20 mouse cellular contexts compared by ENCODE assay signal in genomic region chr12:91965937-91966336, GRCm38 (mm10).
DNase-seq lines count a peak whose midpoint lies in the region; ATAC-seq lines count a peak whose summit lies in the region.
"Had no signal": no experiment of that assay in that cellular context is flagged by ENCODE, and none has a peak within 500 bp of the region (broad histone marks: within the 10 kb centered on the region; RNA-seq: fewer than 3 reads in every experiment).

No protein-coding gene starts in this region.

- no peak for ATAC-seq in heart, embryonic 12.5 days (ENCODE audit: insufficient number of reproducible peaks, low FRiP score)
- peak; percentile 79 for ATAC-seq in lung, embryonic 16.5 days (ENCODE audit: low read depth)
- ATAC-seq: activated CD4-positive, CD25-positive, alpha-beta regulatory T cell, adult 4 months; forebrain, embryonic 13.5 days; forebrain, postnatal 0 days; Patski had no signal

- H3K9me3 ChIP-seq in heart, embryonic 12.5 days (replicated peaks) = no peaks in the 10 kb centered on the region
- no peaks in the 10 kb centered on the region for H3K9me3 ChIP-seq in lung, embryonic 16.5 days (ENCODE audit: control insufficient read depth, low read length)
- H3K9me3 ChIP-seq: embryonic facial prominence, embryonic 13.5 days; forebrain, embryonic 13.5 days; heart, embryonic 15.5 days; hindbrain, embryonic 15.5 days had no signal

- no peaks in the 10 kb centered on the region for H3K36me3 ChIP-seq in heart, embryonic 12.5 days
- H3K36me3 ChIP-seq in lung, embryonic 16.5 days (ENCODE audit: control insufficient read depth, insufficient read depth, low read length) = no peaks in the 10 kb centered on the region
- H3K36me3 ChIP-seq: embryonic facial prominence, embryonic 13.5 days; heart, embryonic 15.5 days; hindbrain, embryonic 15.5 days had no signal

- H3K4me3 ChIP-seq in heart, embryonic 12.5 days = no peak overlapping the region
- no peak overlapping the region for H3K4me3 ChIP-seq in lung, embryonic 16.5 days (ENCODE audit: low read length)
- H3K4me3 ChIP-seq: embryonic facial prominence, embryonic 13.5 days; forebrain, embryonic 13.5 days; heart, embryonic 15.5 days; hindbrain, embryonic 15.5 days had no signal

- no peaks in the 10 kb centered on the region for H3K27me3 ChIP-seq in heart, embryonic 12.5 days (replicated peaks)
- no peaks in the 10 kb centered on the region for H3K27me3 ChIP-seq in lung, embryonic 16.5 days (ENCODE audit: control insufficient read depth, insufficient read depth, low read depth, low read length)
- H3K27me3 ChIP-seq: CH12.LX; embryonic facial prominence, embryonic 13.5 days; forebrain, embryonic 13.5 days; heart, embryonic 15.5 days; hindbrain, embryonic 15.5 days; Patski had no signal

- DNase-seq in heart, postnatal 10 days = peak; percentile 2
- no peak for DNase-seq in lung, postnatal 14 days
- DNase-seq in lung, postnatal 25 days (ENCODE audit: low spot score) = peak; percentile 42
- DNase-seq in gastrocnemius, postnatal 4 days (ENCODE audit: low spot score in 2 of 2) = no peak
- DNase-seq in ovary, postnatal 10 days (ENCODE audit: low spot score) = no peak
- DNase-seq: adrenal gland, postnatal 14 days; cerebellum, adult 11-12 months; cerebellum, adult 9-10 months; cerebellum, postnatal 25 days; forebrain, postnatal 0 days; gastrocnemius, postnatal 14 days had no signal

- peaks cover 6% of the 10 kb centered on the region for H3K4me1 ChIP-seq in heart, embryonic 12.5 days (replicated peaks)
- peaks cover 4% of the 10 kb centered on the region; the same call in 1 of the 2 replicates for H3K4me1 ChIP-seq in lung, embryonic 16.5 days (replicated peaks; ENCODE audit: control insufficient read depth, insufficient read depth, low read length)
- H3K4me1 ChIP-seq: embryonic facial prominence, embryonic 13.5 days; forebrain, embryonic 13.5 days; hindbrain, embryonic 15.5 days had no signal

- WGBS in heart, embryonic 12.5 days = 85% methylated on average over 1 of the region's 1 CpGs
- 37% methylated on average over 1 of the region's 1 CpGs for WGBS in lung, embryonic 16.5 days

- H3K9ac ChIP-seq in heart, embryonic 12.5 days = no peak overlapping the region
- no peak overlapping the region for H3K9ac ChIP-seq in lung, embryonic 16.5 days (ENCODE audit: low read length)
- H3K9ac ChIP-seq: embryonic facial prominence, embryonic 13.5 days; forebrain, embryonic 13.5 days; forebrain, postnatal 0 days; heart, embryonic 15.5 days; hindbrain, embryonic 15.5 days had no signal

- intact Hi-C loops in heart, postnatal 10 days (cut with DNase I) = no loop called here

- no peak overlapping the region for H3K4me2 ChIP-seq in heart, embryonic 12.5 days
- no peak overlapping the region for H3K4me2 ChIP-seq in lung, embryonic 16.5 days (ENCODE audit: low read depth, low read length)
- H3K4me2 ChIP-seq: embryonic facial prominence, embryonic 13.5 days; forebrain, embryonic 13.5 days; heart, embryonic 15.5 days; hindbrain, embryonic 15.5 days had no signal

- H3K27ac ChIP-seq in heart, embryonic 12.5 days (ENCODE audit: poor library complexity, severe bottlenecking) = no peak overlapping the region
- H3K27ac ChIP-seq in lung, embryonic 16.5 days (ENCODE audit: low read length) = peak overlapping the region; percentile 68
- H3K27ac ChIP-seq: embryonic facial prominence, embryonic 13.5 days; forebrain, embryonic 13.5 days; heart, embryonic 15.5 days; hindbrain, embryonic 15.5 days had no signal

Comparison
In these comparisons a context has a peak if more than half of its experiments do, and no peak if none do; other contexts are left out.
1. DNase-seq: peak in heart, postnatal 10 days (2 of 2) and lung, postnatal 25 days (single experiment); none in lung, postnatal 14 days (single experiment), gastrocnemius, postnatal 4 days (0 of 2) and ovary, postnatal 10 days (single experiment).